Mouse (Mus musculus) intestine, embryonic 14.5 days (tissue): ENCODE data around the gene Chrnd. TPM values are rescaled to one million over a fixed set of nuclear protein-coding genes. Genes with fewer than 3 reads are reported as not detected.

ENCODE experiments used
- ATAC-seq: fragments of 200-750 bp; cut with Nextera tagmentation; replicated peaks from 2 replicates; pipeline ENCODE4 v1.8.0; 2017; ENCODE audit warnings: low read depth, moderate number of reproducible peaks, moderate TSS enrichment, moderate library complexity; ENCODE audit not compliant: low FRiP score, low TSS enrichment
- DNase-seq: peaks from one replicate; pipeline ENCODE4 v3.0.0-alpha.2; 2018; ENCODE audit warnings: low spot score
- H3K27ac ChIP-seq: fragments of 300-500 bp; sonication (generic); 2 replicates; pipeline ENCODE4 v1.5.1; 2014; ENCODE audit warnings: low read depth, mild to moderate bottlenecking, control low read depth
- H3K27me3 ChIP-seq: fragments of 300-500 bp; sonication (generic); replicated peaks from 2 replicates; pipeline ENCODE4 v1.6.1; 2014; ENCODE audit warnings: low read length, control low read depth; ENCODE audit not compliant: control insufficient read depth, insufficient read depth
- H3K36me3 ChIP-seq: fragments of 300-500 bp; sonication (generic); 2 replicates; pipeline ENCODE4 v1.6.1; 2014; ENCODE audit warnings: low read length, control low read depth; ENCODE audit not compliant: control insufficient read depth, insufficient read depth
- H3K4me1 ChIP-seq: fragments of 300-500 bp; sonication (generic); replicated peaks from 2 replicates; pipeline ENCODE4 v1.6.1; 2014; ENCODE audit warnings: low read length, control low read depth, mixed read lengths; ENCODE audit not compliant: control insufficient read depth, insufficient read depth
- H3K4me2 ChIP-seq: fragments of 300-500 bp; sonication (generic); 2 replicates; pipeline ENCODE4 v1.6.1; 2014; ENCODE audit warnings: low read length
- H3K4me3 ChIP-seq: fragments of 300-500 bp; sonication (generic); 2 replicates; pipeline ENCODE4 v1.5.1; 2014; ENCODE audit warnings: low read depth, low read length, control low read depth, mixed read lengths
- H3K9ac ChIP-seq: fragments of 300-500 bp; sonication (generic); 2 replicates; pipeline ENCODE4 v1.6.1; 2014; ENCODE audit warnings: mild to moderate bottlenecking, low read length
- H3K9me3 ChIP-seq: fragments of 300-500 bp; sonication (generic); 2 replicates; pipeline ENCODE4 v1.6.1; 2016; ENCODE audit warnings: low read length, control low read depth; ENCODE audit not compliant: control insufficient read depth
- WGBS: fragments of 180-500 bp; shearing (Covaris S2); extraction: QIAGEN DNeasy Blood & Tissue Kit; methylation state at CpG from one replicate; pipeline ENCODE4 v1.1.7; 2014; 5-methylcytosine and 5-hydroxymethylcytosine counted together
- polyA plus RNA-seq: library from polyadenylated mRNA; unstranded; fragments of >200 nt; fragmentation: Nextera tagmentation; extraction: Ambion mirVana; gene quantifications from 2 replicates; pipeline ENCODE4 v1.2.1, GENCODE M21; 2014

Gene Chrnd
- polyA plus RNA-seq, 1 experiment from 2014 or later: not detected

- Histone ChIP-seq H3K9ac (no peak overlapping the region), H3K4me3 (peak overlapping the region; percentile 33), H3K9me3 (no peaks in the 10 kb centered on the region), H3K4me1 (peaks cover 7% of the 10 kb centered on the region; the same call in 1 of the 2 replicates), H3K27ac (no peak overlapping the region), H3K4me2 (peak overlapping the region; percentile 57), H3K36me3 (no peaks in the 10 kb centered on the region), H3K27me3 (peaks cover 87% of the 10 kb centered on the region)
- ATAC-seq (no peak; the same call in 1 of the 2 replicates), DNase-seq (peak; percentile 65)
- WGBS: 1% methylated on average over 46 of the region's 56 CpGs
Observed at GRCm38 (mm10) chr1:87155531-87156198, 34.7 kb upstream of the Chrnd start.

- H3K4me1 ChIP-seq: peaks cover 7% of the 10 kb centered on the region; the same call in 1 of the 2 replicates
- H3K4me2 ChIP-seq: peak within 1 kb of the TSS; percentile 57
- H3K4me3 ChIP-seq: peak within 1 kb of the TSS; percentile 33
- no peaks in the 10 kb centered on the region for H3K36me3 ChIP-seq
- ATAC-seq (no peak), DNase-seq (no peak)
- no peak within 1 kb of the TSS for H3K9ac ChIP-seq
- peaks cover 82% of the 10 kb centered on the region for H3K27me3 ChIP-seq
- no peaks in the 10 kb centered on the region for H3K9me3 ChIP-seq
- 5% methylated on average over 11 of the region's 12 CpGs for WGBS
- no peak within 1 kb of the TSS for H3K27ac ChIP-seq
Observed at GRCm38 (mm10) chr1:87156199-87156587, 34.2 kb upstream of the Chrnd start, which contains the start of gene Ecel1. Ecel1 (minus strand) TSS chr1:87156521.

- H3K4me3 ChIP-seq: no peak overlapping the region
- H3K9me3 ChIP-seq: no peaks in the 10 kb centered on the region
- H3K9ac ChIP-seq: no peak overlapping the region
- DNase-seq (no peak), ATAC-seq (no peak)
- H3K4me1 ChIP-seq: no peaks in the 10 kb centered on the region
- 74% methylated on average over 3 of the region's 3 CpGs for WGBS
- H3K36me3 ChIP-seq: no peaks in the 10 kb centered on the region
- H3K27me3 ChIP-seq: peaks cover 53% of the 10 kb centered on the region
- H3K4me2 ChIP-seq: no peak overlapping the region
- no peak overlapping the region for H3K27ac ChIP-seq
Observed at GRCm38 (mm10) chr1:87159396-87159795, 31.0 kb upstream of the Chrnd start.

GRCm38 (mm10) chr1:87164164-87164795 lies 26.1 kb upstream of the Chrnd start:
- Histone ChIP-seq H3K4me1 (no peaks in the 10 kb centered on the region), H3K9me3 (no peaks in the 10 kb centered on the region), H3K4me3 (no peak overlapping the region), H3K27ac (no peak overlapping the region), H3K9ac (no peak overlapping the region), H3K4me2 (no peak overlapping the region), H3K36me3 (no peaks in the 10 kb centered on the region), H3K27me3 (peaks cover 42% of the 10 kb centered on the region)
- no peak for ATAC-seq
- no peak for DNase-seq
- 25% methylated on average over 11 of the region's 11 CpGs for WGBS

GRCm38 (mm10) chr1:87164796-87165184 lies 25.6 kb upstream of the Chrnd start:
- Histone ChIP-seq H3K36me3 (no peaks in the 10 kb centered on the region), H3K27me3 (peaks cover 44% of the 10 kb centered on the region), H3K4me1 (no peaks in the 10 kb centered on the region), H3K4me3 (no peak overlapping the region), H3K9ac (no peak overlapping the region), H3K4me2 (no peak overlapping the region), H3K9me3 (no peaks in the 10 kb centered on the region), H3K27ac (no peak overlapping the region)
- no peak for ATAC-seq
- no peak for DNase-seq
- 54% methylated on average over 9 of the region's 9 CpGs for WGBS

GRCm38 (mm10) chr1:87170458-87170857 lies 19.9 kb upstream of the Chrnd start:
- Histone ChIP-seq H3K4me3 (no peak overlapping the region), H3K9ac (no peak overlapping the region), H3K9me3 (no peaks in the 10 kb centered on the region), H3K27me3 (peaks cover 55% of the 10 kb centered on the region), H3K27ac (no peak overlapping the region), H3K4me1 (no peaks in the 10 kb centered on the region), H3K36me3 (no peaks in the 10 kb centered on the region), H3K4me2 (peak overlapping the region; percentile 13; the same call in 1 of the 2 replicates)
- WGBS: 13% methylated on average over 17 of the region's 19 CpGs
- DNase-seq (no peak), ATAC-seq (no peak)

- Histone ChIP-seq H3K9ac (no peak overlapping the region), H3K27ac (no peak overlapping the region), H3K4me3 (no peak overlapping the region), H3K4me2 (no peak overlapping the region), H3K27me3 (peaks cover 54% of the 10 kb centered on the region), H3K4me1 (no peaks in the 10 kb centered on the region), H3K36me3 (no peaks in the 10 kb centered on the region), H3K9me3 (no peaks in the 10 kb centered on the region)
- DNase-seq: no peak
- 81% methylated on average over 1 of the region's 1 CpGs for WGBS
- ATAC-seq: no peak
Observed at GRCm38 (mm10) chr1:87171312-87171711, 19.1 kb upstream of the Chrnd start.

- DNase-seq (no peak), ATAC-seq (no peak)
- Histone ChIP-seq H3K9ac (no peak overlapping the region), H3K4me2 (no peak overlapping the region), H3K4me1 (no peaks in the 10 kb centered on the region), H3K27me3 (peaks cover 47% of the 10 kb centered on the region), H3K36me3 (no peaks in the 10 kb centered on the region), H3K9me3 (no peaks in the 10 kb centered on the region), H3K27ac (no peak overlapping the region), H3K4me3 (no peak overlapping the region)
- 43% methylated on average over 9 of the region's 9 CpGs for WGBS
Observed at GRCm38 (mm10) chr1:87172316-87172715, 18.1 kb upstream of the Chrnd start.
